Mouse (Mus musculus): ENCODE data around the gene Crmp1. TPM values are rescaled to one million over a fixed set of nuclear protein-coding genes. Genes with fewer than 3 reads are reported as not detected.
A peak's percentile ranks its signal among the peaks of the same experiment; 100 is the strongest.

Crmp1 gene
- total and polyA plus RNA-seq, 2 experiments from 2014 or later = 2.0 to 5.2 TPM

- Histone ChIP-seq H3K4me2 (ENCODE audit: low read depth, low read length) (no peak overlapping the region), H3K4me1 (ENCODE audit: control insufficient read depth, insufficient read depth) (no peaks in the 10 kb centered on the region), H3K36me3 (replicated peaks; ENCODE audit: control insufficient read depth, insufficient read depth, low read length) (no peaks in the 10 kb centered on the region), H3K27me3 (ENCODE audit: control insufficient read depth, insufficient read depth, low read length) (peaks cover 10% of the 10 kb centered on the region), H3K4me3 (ENCODE audit: low read depth, low read length) (no peak overlapping the region), H3K9ac (replicated peaks; ENCODE audit: low read depth, low read length) (no peak overlapping the region), H3K9me3 (replicated peaks; ENCODE audit: control insufficient read depth, low read length) (no peaks in the 10 kb centered on the region), H3K27ac (ENCODE audit: low read depth) (no peak overlapping the region)
- ATAC-seq (ENCODE audit: insufficient read depth, low read depth) = no peak
- no peak for TF ChIP-seq CTCF (IDR thresholded peaks at IDR 0.05; ENCODE audit: low read depth)
- WGBS = 59% methylated on average over 3 of the region's 3 CpGs
- DNase-seq (ENCODE audit: low spot score) = no peak
Measured at GRCm38 (mm10) chr5:37251596-37251995, 9.9 kb downstream of the Crmp1 start.

- DNase-seq (ENCODE audit: low spot score) (no peak), ATAC-seq (ENCODE audit: insufficient read depth, low read depth) (no peak)
- Histone ChIP-seq H3K4me3 (ENCODE audit: low read depth, low read length) (no peak overlapping the region), H3K27ac (ENCODE audit: low read depth) (no peak overlapping the region), H3K9ac (replicated peaks; ENCODE audit: low read depth, low read length) (no peak overlapping the region), H3K4me2 (ENCODE audit: low read depth, low read length) (no peak overlapping the region), H3K4me1 (ENCODE audit: control insufficient read depth, insufficient read depth) (no peaks in the 10 kb centered on the region), H3K27me3 (ENCODE audit: control insufficient read depth, insufficient read depth, low read length) (peaks cover 6% of the 10 kb centered on the region; the same call in 1 of the 2 replicates), H3K9me3 (replicated peaks; ENCODE audit: control insufficient read depth, low read length) (no peaks in the 10 kb centered on the region), H3K36me3 (replicated peaks; ENCODE audit: control insufficient read depth, insufficient read depth, low read length) (no peaks in the 10 kb centered on the region)
- 69% methylated on average over 9 of the region's 9 CpGs for WGBS
- no peak for TF ChIP-seq CTCF (IDR thresholded peaks at IDR 0.05; ENCODE audit: low read depth)
- no peak for TF ChIP-seq EP300 (IDR thresholded peaks at IDR 0.05; ENCODE audit: low read depth)
Measured at GRCm38 (mm10) chr5:37252101-37252804, 10.5 kb downstream of the Crmp1 start.

DNA sequence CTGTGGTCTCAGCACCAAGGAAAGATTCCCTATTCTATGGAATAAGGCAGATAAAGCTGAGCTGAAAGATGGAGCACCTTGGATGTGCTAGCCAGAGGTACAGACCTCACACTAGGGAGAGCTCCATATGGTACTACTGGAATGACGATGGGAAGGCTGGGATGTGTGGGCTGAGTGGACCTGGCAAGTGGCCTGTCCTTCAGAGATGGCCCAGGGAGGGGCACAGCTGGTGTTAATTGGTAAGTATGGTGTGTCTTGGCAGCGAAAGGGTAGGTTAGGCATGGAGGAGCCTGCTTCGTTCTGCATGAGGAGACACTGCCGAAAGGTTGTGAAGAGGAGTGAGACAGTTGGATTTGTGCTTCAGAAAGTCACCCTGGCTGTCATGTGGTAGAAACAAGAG, 12.8 kb downstream of the Crmp1 start:
- 62% methylated on average over 4 of the region's 4 CpGs for WGBS
- H3K27me3 ChIP-seq (ENCODE audit: control insufficient read depth, insufficient read depth, low read length) = no peaks in the 10 kb centered on the region

DNA sequence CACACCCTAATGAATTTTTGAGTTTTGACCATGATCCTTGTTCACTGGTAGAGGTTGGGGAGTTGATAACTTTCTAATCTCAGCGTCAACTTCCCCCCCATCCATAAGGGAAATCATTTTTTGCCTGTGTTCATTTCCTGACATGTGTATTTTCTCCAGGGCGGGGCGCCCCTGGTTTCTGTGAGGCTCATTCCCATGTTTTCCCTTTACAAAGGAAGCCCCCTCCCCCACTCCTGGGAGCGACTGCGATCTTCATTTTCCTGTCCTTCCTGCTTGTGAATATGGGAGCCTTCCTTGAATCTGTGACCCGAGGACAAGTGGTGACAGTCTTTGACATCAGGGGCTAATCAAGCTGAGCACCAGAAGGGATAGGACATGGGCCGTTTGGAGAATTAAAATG, 15.1 kb downstream of the Crmp1 start:
- ATAC-seq (ENCODE audit: insufficient read depth, low read depth) = no peak
- no peak for DNase-seq (ENCODE audit: low spot score)
- Histone ChIP-seq H3K36me3 (replicated peaks; ENCODE audit: control insufficient read depth, insufficient read depth, low read length) (no peaks in the 10 kb centered on the region), H3K4me1 (ENCODE audit: control insufficient read depth, insufficient read depth) (no peaks in the 10 kb centered on the region), H3K9me3 (replicated peaks; ENCODE audit: control insufficient read depth, low read length) (no peaks in the 10 kb centered on the region), H3K9ac (replicated peaks; ENCODE audit: low read depth, low read length) (no peak overlapping the region), H3K4me2 (ENCODE audit: low read depth, low read length) (no peak overlapping the region), H3K4me3 (ENCODE audit: low read depth, low read length) (no peak overlapping the region), H3K27ac (ENCODE audit: low read depth) (no peak overlapping the region), H3K27me3 (ENCODE audit: control insufficient read depth, insufficient read depth, low read length) (no peaks in the 10 kb centered on the region)
- whole genome bisulfite sequencing = 40% methylated on average over 7 of the region's 7 CpGs
- TF ChIP-seq EP300 (IDR thresholded peaks at IDR 0.05; ENCODE audit: low read depth) = no peak
- TF ChIP-seq CTCF (IDR thresholded peaks at IDR 0.05; ENCODE audit: low read depth) = no peak

More for the DNA sequence above, 12.8 kb downstream of the Crmp1 start:
- ATAC-seq (ENCODE audit: insufficient read depth, low read depth) = no peak
- Histone ChIP-seq H3K4me1 (ENCODE audit: control insufficient read depth, insufficient read depth) (no peaks in the 10 kb centered on the region), H3K27ac (ENCODE audit: low read depth) (no peak overlapping the region), H3K36me3 (replicated peaks; ENCODE audit: control insufficient read depth, insufficient read depth, low read length) (no peaks in the 10 kb centered on the region), H3K4me3 (ENCODE audit: low read depth, low read length) (no peak overlapping the region), H3K4me2 (ENCODE audit: low read depth, low read length) (no peak overlapping the region), H3K9me3 (replicated peaks; ENCODE audit: control insufficient read depth, low read length) (no peaks in the 10 kb centered on the region), H3K9ac (replicated peaks; ENCODE audit: low read depth, low read length) (no peak overlapping the region)
- no peak for DNase-seq (ENCODE audit: low spot score)
- TF ChIP-seq EP300 (IDR thresholded peaks at IDR 0.05; ENCODE audit: low read depth) (no peak), CTCF (IDR thresholded peaks at IDR 0.05; ENCODE audit: low read depth) (no peak)

DNA sequence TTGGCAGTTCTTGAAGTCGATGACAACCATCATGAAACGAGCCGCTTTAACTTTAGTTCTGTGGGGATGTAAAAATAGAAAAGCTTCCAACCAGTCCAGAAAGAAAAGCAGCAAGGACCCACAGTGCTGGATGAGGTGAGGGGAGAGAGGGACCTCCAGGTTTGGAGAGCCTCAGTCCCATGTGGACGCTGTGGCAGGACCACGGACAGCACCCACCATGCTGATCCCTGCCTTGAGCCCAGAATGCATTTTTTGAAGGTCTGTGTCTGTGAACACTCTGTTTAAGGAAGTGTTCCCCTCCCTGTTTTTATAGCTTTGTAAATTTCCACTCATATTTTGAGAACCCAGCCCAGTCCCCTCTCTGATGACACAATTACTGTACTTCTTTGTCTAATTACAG, 15.5 kb downstream of the Crmp1 start:
- no peak overlapping the region for H3K27ac ChIP-seq (ENCODE audit: low read depth)
- H3K36me3 ChIP-seq (replicated peaks; ENCODE audit: control insufficient read depth, insufficient read depth, low read length) = no peaks in the 10 kb centered on the region
- no peaks in the 10 kb centered on the region for H3K9me3 ChIP-seq (replicated peaks; ENCODE audit: control insufficient read depth, low read length)
- peak; percentile 26 for DNase-seq (ENCODE audit: low spot score)
- no peak overlapping the region for H3K4me2 ChIP-seq (ENCODE audit: low read depth, low read length)
- no peaks in the 10 kb centered on the region for H3K27me3 ChIP-seq (ENCODE audit: control insufficient read depth, insufficient read depth, low read length)
- TF ChIP-seq CTCF (IDR thresholded peaks at IDR 0.05; ENCODE audit: low read depth) = no peak
- ATAC-seq (ENCODE audit: insufficient read depth, low read depth) = no peak
- H3K4me1 ChIP-seq (ENCODE audit: control insufficient read depth, insufficient read depth) = no peaks in the 10 kb centered on the region
- 32% methylated on average over 5 of the region's 5 CpGs for WGBS
- no peak overlapping the region for H3K4me3 ChIP-seq (ENCODE audit: low read depth, low read length)
- no peak overlapping the region for H3K9ac ChIP-seq (replicated peaks; ENCODE audit: low read depth, low read length)

- Histone ChIP-seq H3K27ac (ENCODE audit: low read depth) (no peak overlapping the region), H3K4me1 (ENCODE audit: control insufficient read depth, insufficient read depth) (no peaks in the 10 kb centered on the region), H3K4me2 (ENCODE audit: low read depth, low read length) (no peak overlapping the region), H3K9me3 (replicated peaks; ENCODE audit: control insufficient read depth, low read length) (no peaks in the 10 kb centered on the region), H3K36me3 (replicated peaks; ENCODE audit: control insufficient read depth, insufficient read depth, low read length) (no peaks in the 10 kb centered on the region), H3K4me3 (ENCODE audit: low read depth, low read length) (no peak overlapping the region), H3K27me3 (ENCODE audit: control insufficient read depth, insufficient read depth, low read length) (no peaks in the 10 kb centered on the region), H3K9ac (replicated peaks; ENCODE audit: low read depth, low read length) (no peak overlapping the region)
- 62% methylated on average over 5 of the region's 5 CpGs for WGBS
- DNase-seq (ENCODE audit: low spot score) = no peak
- no peak for ATAC-seq (ENCODE audit: insufficient read depth, low read depth)
- TF ChIP-seq CTCF (IDR thresholded peaks at IDR 0.05; ENCODE audit: low read depth) (no peak), EP300 (IDR thresholded peaks at IDR 0.05; ENCODE audit: low read depth) (no peak)
Measured at GRCm38 (mm10) chr5:37261734-37262133, 20.0 kb downstream of the Crmp1 start.
